Mouse (Mus musculus) hematopoietic stem cell, adult 5-6 weeks (primary cell): ENCODE data around the gene Stip1. TPM values are rescaled to one million over a fixed set of nuclear protein-coding genes. Genes with fewer than 3 reads are reported as not detected.
"Not testable (repeated sequence)": the region's sequence is repeated elsewhere in the genome, so short reads cannot be mapped to it uniquely, and the experiment has no call there.

ENCODE experiments used
- ATAC-seq, 2 experiments: fragments of 125-278 bp in 1 of 2; replicated peaks in 1 of 2; 2 replicates each; pipeline ENCODE4 v1.8.0; 2016 to 2017; ENCODE audit warnings: inconsistent platforms in 2 of 2, mild to moderate bottlenecking in 2 of 2, moderate number of reproducible peaks in 2 of 2, low read depth in 1 of 2, moderate TSS enrichment in 1 of 2; ENCODE audit not compliant: low FRiP score in 2 of 2, poor library complexity in 2 of 2, severe bottlenecking in 2 of 2, insufficient read depth in 1 of 2, low TSS enrichment in 1 of 2
- total RNA-seq: library from RNA; stranded (forward); fragments of 172-1452, 232-1000 nt; gene quantifications from 2 replicates; pipeline ENCODE4 v1.2.3, GENCODE M21; 2017

Gene Stip1
- total RNA-seq: 162 and 250 TPM in 2 replicates

DNA sequence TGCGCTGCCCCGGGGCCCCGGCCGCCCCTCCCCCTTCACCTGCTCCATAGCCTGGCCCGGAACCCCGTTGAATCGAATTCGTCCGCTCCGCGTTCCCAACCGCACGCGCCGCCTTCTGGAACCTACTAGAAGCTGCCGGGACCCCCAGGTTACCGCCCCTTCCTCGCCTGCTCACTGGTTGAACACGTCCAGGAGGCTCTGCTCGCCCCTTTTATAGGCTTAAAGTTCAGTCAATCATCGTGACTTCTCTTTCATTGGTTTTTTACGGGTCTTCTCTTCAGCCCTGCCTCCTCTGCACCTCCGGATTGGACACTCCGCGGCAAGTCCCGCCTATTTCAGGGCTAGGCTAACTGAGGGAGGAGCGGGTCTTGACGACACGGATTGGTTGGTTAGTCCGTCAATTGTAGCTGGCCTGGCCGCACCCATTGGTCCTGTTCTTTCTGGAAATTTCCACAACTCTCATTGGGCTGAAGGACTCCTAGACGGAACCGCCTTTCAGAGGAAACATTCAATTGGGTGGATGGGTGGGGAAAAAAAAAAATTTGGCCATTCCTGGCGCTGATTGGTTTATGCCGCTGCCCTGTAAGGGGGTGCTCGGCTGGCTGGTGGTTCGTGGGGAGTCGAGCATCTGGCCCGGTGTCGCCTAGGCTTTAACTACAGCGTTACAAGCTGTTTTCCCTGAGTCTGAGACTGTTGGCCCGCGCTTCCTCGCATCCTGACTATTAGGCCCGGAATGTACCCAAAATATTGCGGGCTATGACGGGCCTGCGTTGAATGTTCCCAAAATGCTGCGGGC is at the start of gene Stip1:
Stip1 (minus strand) TSS at position 127 of the 796 bp plus-strand sequence.
- peak; percentile 98 for ATAC-seq

DNA sequence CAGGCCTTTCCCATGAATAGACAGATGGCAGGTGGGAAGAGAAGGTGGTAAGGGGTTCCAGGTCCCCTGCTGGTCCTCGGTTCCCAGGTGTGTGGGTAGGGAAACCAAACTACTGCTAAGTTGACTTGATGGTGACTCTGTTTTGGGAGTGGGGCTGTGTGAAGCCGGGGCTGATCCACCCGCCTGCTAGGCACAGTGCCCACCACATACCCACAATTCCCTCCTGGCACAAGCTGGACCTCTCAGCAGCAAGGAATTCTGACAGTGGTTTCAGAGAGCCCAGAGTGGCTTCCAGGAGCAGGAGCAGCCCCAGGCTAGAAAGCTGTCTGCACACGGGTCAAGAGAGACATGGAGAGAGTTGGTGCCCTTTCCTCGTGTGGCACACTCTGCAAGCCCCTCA is 49.3 kb upstream of the Stip1 start:
- ATAC-seq: no peak

DNA sequence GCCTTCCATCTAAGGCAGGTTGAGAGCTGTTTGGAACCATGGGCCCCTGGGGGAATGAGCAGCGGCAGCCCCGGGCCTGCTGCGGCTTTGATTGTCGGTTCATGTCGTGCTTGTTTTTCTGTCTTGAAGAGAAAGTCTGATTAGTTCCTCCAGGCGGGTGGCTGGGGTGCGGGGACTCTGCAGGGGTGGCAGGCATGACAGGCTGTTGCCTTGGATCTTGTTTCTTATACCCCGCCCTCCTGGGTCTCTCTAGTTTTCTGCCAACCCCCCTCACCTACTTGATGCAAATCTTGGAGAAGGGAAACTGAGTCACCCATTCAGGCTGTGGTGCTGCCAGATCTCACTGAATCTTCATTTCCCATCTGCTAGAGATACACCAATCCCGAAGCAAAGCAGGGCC is 48.8 kb upstream of the Stip1 start:
- ATAC-seq: peak in 1 of 2 experiments; percentile 19; a peak in 2 of 4 replicates

DNA sequence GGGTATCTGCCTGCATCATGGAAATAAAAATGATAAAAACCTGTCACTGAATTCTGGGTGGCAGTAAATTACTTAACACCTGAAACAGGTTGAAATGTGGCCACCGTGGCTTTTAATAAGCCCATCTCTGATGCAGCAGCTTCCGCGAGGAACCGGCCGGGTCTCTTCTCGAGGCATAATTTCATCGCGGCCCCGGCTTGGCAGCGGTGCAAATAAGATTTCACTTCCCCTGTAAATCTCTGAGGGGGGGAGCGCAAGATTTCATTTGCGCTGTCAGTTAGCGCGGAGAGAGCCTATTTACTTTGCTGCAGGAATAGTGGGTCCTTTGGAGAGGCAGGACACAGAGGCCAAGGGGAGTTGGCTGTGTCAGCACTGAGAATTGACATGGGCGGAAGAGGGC is 45.0 kb upstream of the Stip1 start:
- ATAC-seq: no peak

DNA sequence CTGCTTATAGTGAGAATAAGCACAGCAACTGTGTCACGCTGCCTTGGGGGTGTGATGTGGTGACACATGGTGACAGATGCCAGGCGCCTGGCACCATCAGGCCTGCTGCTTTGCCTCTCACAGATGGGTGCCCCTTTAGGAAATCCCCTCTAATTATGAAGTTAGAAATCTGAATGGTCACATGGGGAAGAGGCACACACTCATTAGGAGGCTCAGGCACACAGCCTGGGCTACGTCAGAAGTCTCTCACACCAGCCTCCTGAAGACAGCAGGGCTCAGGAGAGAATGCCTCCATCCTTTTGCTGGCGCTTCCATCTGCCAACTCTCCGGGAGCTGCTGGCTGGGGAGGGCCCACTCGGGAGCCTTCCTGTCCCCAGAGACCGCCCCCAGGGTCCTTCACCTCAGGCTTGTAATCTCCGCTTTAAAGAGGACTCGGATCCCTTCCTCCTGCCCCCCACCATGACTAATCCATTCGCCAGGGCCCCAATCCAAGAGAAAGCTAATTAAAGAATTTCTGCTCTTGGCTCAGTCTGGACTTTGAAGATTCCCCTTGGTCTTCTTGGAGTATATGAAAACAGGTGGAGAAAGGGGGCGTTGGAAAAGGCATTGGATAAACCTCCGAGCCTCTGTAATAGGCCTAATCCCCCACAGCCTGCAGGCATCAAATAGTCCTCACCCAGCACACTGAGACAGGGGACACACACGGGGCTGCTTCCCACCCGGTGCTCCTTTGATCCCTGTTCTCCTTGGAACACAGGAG is 43.4 kb upstream of the Stip1 start:
- no peak for ATAC-seq

DNA sequence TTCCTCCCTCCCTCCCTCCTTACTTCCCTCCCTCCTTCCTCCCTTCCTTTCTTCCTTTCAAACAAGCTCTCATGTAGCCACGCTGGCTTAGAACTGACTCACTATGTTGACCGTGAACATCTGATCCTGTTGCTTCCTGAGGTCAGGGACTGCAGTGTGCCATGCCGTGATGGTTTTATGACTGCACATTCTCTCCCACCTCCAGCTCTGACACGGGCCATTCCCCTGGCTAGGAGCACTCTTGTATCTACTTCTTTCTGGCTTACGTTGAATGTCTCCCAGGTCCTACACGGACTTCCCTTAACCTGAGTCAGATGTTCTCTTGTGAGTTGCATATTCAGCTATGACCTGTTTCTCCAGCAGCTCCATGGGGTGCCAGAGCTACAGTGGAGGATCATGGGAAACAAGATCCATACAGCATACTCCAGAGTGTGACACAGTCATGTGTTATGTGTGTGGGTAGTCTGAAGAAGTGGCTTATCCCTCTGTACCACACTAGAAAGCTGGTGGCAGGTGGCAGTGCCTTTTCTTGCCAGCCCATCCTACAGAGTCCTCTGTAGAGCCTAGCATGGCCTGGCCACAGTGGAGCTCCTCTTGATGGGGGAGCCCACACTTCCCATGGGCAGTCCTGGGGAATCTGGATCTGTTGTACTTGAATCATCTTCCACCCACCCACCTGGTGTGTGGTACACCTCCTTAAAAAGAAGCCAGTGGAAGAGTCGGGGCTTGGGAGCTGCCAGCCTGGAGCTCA is 41.9 kb upstream of the Stip1 start:
- no peak for ATAC-seq

DNA sequence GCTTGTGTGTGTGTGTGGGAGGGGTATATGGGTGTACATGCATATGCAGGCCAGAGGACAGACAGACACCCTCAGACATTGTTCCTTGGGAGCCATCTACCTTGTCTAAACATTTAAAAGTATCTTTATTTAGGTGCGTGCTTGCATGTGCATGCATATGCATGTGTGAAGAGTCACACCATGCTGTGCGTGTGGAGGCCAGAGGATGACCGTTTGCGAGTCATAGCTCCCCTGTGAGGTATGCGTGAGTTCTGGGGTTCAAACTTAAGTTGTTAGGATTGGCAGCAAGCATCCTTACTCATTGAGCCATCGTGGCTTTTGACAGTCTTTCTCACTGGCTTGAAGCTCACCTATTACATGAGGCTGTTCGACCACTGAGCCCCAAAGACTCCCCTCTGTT is 38.5 kb upstream of the Stip1 start:
- no peak for ATAC-seq

DNA sequence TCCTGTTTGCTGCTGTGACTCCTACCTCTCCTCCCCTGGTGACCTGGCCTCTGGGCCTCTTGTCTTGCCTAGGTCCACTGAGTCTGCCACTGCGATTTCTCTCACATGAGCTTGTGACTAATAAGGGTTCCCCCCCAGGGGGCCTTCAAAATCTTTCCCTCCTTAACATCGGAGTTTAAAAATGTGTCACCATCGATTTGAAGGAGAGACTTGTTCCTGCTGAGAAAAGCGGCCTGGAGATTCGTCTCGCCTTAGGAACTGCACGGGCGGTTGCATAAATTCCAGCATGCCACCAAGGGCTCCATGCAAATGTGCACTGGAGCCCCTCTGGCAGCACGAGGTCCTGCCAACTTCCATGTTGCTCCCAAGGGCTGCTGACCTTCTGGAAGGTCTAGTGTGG is 37.9 kb upstream of the Stip1 start:
- ATAC-seq: no peak

DNA sequence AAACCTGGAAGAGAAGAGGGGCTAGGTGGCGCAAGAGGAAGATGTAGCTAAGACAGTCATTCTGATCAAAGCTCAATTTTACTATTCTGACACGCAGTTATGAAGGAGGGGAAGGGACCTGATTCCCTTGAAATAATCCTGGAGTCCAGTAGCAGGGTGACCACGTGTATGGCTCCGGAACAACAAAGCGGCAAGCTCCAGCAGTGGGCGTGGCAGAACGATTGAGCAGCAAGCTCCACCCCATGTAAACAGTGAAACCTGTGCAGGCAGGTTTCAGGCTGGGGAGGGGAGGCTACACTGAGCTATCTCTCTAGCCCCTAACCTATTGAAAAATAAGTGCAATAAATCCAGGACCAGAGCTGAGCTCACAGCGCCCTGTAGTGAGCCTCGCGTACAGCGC is 35.6 kb upstream of the Stip1 start:
- not testable (repeated sequence) for ATAC-seq

DNA sequence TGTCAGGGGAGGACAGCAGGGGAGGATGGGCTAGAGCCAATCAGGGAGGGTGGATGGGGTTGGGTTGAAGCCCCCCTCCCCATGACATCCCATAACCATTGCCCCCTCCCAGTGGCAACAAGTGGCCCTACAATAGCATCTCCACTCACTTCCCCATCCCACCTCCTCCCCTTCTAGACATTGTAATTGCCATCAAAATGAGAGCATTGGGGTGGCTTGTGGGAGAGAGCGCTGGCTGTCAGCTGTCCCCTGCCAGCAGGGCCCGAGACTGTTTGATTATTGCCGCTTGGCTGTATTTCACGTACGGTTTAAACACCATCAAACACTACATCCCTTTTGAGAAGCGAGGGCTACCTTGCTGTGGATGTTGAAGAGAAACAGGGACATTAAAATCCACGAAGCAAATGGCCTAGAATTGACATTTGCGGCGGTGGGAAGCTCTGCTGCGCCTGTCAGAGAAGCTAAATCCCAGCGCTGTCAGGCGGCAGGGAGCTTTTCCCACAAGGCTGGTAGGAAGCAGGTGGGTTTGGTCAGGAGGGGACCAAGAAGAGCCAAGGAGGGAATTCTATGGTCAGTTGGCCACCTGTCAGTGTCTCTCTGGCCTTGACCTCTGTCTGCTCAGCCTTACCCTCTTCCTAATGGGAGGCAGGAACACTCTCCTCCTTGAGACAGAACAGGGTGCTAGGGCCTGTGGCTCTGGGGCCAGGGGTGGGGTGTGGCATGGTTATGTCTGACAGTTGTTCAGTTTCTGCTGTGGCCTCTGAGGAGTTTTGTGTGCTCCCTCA is 34.4 kb upstream of the Stip1 start:
- ATAC-seq: no peak

DNA sequence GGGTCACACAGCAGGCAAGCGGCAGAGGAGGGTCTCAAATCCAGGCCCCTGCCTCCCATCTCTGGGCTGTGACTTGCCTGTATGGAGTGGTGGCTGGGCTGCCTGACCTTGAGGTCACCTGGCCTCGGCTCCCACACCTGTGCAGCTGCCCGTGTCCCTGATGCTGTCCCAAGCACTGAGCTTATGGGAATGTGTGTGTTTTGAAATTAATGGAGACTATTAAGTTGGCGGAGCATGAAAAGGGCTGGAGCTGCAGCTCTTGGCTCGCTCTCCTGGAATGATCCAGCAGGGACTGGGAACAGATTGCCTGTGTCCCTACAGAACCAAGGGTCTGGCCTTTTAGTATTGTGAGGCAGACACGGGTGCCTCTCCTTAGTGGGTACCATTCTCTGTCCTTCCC is 32.5 kb upstream of the Stip1 start:
- no peak for ATAC-seq

DNA sequence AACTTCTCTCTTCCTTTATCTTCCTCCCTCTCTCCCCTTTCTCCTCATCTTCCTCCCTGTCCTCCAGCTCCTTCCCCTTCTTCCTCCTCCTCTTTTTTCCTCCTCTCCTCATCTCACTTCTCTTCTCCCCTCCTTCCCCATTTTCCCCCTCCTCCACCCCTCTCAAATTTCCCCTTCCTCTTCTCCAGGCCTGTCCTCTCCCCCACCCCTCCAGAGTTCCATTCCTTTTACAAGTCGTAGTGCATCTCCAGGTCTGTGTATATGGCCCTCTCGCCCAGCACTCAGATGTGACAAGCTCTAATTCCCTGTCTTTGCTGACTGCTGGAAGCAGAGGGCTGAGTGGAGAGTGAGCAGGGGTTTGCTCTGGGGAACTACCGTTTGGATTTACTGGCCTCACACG is 31.0 kb upstream of the Stip1 start:
- ATAC-seq: no peak

DNA sequence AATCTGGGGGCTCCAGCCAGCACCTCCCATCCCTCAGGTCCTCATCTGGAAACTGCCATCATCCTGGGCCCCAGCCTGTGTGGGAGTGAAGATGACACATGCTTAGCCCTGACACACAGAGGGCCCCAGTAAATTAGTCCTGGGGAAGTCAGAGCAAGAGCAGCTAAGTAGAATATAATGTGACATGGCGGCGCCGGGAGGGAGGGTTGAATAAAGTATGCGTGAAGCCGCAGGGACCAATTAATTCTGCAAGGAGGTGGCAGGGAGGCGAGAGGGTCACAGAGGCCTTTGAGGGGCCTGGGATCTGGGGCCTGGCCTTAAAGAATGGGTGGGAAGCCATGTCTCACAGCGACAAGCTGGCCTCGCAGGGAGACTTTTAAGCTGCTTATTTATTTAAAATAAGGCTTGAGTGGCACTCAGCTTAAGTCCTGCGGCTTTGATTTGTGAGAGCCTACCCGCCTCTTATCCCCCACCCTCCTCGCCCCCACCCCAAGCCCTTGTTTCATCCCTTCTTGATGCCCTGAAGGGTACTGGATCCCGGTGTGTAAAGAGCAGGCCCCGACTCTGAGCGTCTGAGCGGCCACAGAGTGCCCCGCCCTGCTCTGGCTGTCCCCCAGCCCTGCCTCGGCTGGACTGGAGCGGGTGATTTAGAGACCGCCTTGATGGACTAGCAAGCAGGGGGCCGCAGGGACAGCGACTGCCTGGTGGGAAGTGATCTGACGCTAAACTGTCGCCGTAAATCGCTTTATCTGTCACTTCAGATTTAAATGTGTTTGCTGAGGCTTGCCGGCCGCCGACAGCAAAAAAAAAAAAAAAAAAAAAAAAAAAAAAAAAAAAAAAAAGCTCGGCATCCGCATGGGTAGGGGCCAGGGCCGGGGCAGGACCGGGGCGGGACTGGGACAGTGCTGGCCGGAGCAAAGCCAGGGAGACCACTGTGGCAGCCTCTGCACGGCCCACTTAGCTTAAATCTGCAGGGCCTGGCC is 30.3 kb upstream of the Stip1 start:
- ATAC-seq: no peak

DNA sequence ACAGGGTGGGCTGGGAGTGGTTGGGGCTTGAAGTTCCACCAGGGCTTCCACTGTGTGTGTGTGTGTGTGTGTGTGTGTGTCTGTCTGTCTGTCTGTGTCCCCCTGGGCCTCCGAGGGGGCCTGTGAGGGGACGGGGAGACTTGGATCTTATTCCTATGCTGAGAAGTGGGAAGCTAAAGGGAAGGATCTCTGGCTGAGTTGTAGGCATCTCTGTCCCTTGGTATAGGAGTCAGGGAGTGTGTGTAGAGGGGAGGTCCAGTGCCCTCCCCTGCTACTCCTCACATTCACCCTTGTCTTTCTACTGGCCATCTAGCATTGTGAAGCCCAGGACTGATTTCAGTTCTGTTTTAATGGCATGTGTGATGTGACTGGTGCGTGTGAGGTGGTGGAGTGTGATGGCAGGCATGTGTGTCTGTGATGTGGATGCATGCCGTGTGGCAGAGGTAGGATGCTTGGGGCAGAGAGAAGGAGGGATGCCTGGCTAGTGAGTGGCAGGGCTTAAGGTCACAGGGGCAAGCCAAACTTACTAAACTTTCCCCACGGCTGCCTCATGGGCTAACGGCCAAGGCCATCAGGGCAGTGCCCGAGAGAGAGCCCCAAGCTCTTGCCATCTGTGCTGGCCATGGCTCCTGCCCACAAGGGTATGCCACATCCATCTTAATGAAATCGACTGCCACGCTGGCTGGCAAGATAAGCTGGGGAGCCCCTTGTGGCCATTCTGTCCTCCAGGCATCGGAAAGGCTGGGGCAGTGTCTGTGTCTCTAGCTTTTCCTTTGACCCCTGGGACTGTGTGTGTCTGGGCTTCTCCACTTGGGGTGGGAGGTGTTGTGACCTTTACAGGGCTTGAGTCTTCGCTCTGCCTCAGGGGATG is 29.1 kb upstream of the Stip1 start:
- no peak for ATAC-seq

DNA sequence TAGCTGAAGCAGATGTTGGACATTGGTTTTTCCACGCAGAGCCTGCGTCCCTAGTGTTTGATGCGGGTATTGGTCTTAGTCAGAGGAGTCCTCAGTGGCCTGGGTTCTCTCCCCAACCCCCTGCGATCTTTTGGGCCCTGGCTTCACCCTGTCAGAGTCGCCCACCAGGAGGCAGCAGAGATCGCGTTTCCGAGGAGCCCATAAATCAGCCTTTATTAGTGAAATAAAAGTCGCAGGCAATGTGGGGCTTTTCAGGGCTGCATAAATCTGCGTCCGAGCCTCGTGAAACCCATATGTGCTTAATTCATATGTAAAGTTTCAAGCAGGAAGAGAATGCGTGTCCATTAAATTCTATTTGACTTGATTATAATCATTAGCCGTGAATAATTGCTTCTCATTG is 28.4 kb upstream of the Stip1 start:
- peak; percentile 27 to 36; a peak in 2 of 4 replicates for ATAC-seq
